Mouse (Mus musculus) heart, adult 2 months (tissue): ENCODE measurements at regions not wholly inside any gene's neighbourhood (a gene's known extent, or its start where the extent isn't known, plus 50 kb on each side); places are given as distances from the start of the nearest gene placed in this dataset.

ENCODE experiments used
- CTCF ChIP-seq: fragments of 200-600 bp; IDR thresholded peaks from 2 replicates; pipeline ENCODE4 v1.8.1; 2022; ENCODE audit warnings: antibody characterized with exemption, mild to moderate bottlenecking, moderate library complexity
- EP300 ChIP-seq: fragments of 200-500 bp; IDR thresholded peaks from 2 replicates; pipeline ENCODE4 v1.6.1; 2011; ENCODE audit warnings: low read depth, low read length, control low read depth; ENCODE audit not compliant: insufficient read depth
- POLR2A ChIP-seq: fragments of 200-500 bp; IDR thresholded peaks from 2 replicates; pipeline ENCODE4 v1.6.1; 2011; ENCODE audit warnings: mild to moderate bottlenecking, low read depth, low read length, control low read depth; ENCODE audit not compliant: insufficient read depth

GRCm38 (mm10) chr4:71932818-71933217 is 175.1 kb upstream of the Gm11232 start:
- TF ChIP-seq POLR2A (no peak), CTCF (no peak), EP300 (no peak)
